Mouse (Mus musculus): Measurements from ENCODE around the gene Zmym4.

DNA sequence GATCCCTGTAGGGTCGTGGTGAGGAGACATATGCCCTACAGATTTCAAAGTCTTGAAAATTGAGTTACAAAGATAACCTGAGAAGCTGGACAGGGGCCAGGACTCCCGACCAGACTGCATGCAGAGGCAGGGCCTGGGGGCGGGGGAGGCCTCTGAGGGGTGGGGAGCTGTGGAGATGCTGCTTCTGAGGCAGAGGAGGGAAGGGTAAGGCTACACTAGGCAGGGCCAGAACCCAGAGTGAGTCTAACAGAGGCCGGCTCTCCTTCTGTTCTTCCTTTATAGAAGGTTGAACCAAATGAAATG lies 117.2 kb downstream of the Zmym4 start:
- TF ChIP-seq CTCF (IDR thresholded peaks at IDR 0.05; ENCODE audit: low read depth) (no peak), EP300 (IDR thresholded peaks at IDR 0.05; ENCODE audit: low read depth) (no peak)
